Mouse (Mus musculus) gastrocnemius, postnatal 14 days (tissue): Measurements from ENCODE around the gene Pafah1b2. TPM values are rescaled to one million over a fixed set of nuclear protein-coding genes. Genes with fewer than 3 reads are reported as not detected.

ENCODE experiments used
- DNase-seq: peaks from one replicate; pipeline ENCODE4 v3.0.0; 2021; ENCODE audit warnings: mixed read lengths
- intact Hi-C: fragments of 180-260 bp; cut with DNase I; formaldehyde crosslinking; loops from one replicate; pipeline ENCODE4 v1.15.1; 2025; ENCODE audit warnings: low total_unique reads
- long read RNA-seq, 2 experiments: library from polyadenylated mRNA; stranded (forward); transcript quantifications; one replicate each; pipeline ENCODE4 v2.0.0; 2021
- total RNA-seq, 2 experiments: library from RNA; stranded (reverse); gene quantifications; 2 replicates each; pipeline ENCODE4 v1.2.3; 2021

Gene Pafah1b2
- 10 to 100 TPM; 45.7 to 51.0 TPM for total RNA-seq
- long read RNA-seq, experiment 1, full-length matches to known transcripts: 28 of 32 reads
- long read RNA-seq, experiment 1, partial matches to known transcripts: 0 of 32 reads
- long read RNA-seq, experiment 1, other reads (novel, unspliced or antisense): 4 of 32 reads
- long read RNA-seq, experiment 2, full-length matches to known transcripts: 31 of 35 reads
- long read RNA-seq, experiment 2, partial matches to known transcripts: 2 of 35 reads
- long read RNA-seq, experiment 2, other reads (novel, unspliced or antisense): 2 of 35 reads

DNA sequence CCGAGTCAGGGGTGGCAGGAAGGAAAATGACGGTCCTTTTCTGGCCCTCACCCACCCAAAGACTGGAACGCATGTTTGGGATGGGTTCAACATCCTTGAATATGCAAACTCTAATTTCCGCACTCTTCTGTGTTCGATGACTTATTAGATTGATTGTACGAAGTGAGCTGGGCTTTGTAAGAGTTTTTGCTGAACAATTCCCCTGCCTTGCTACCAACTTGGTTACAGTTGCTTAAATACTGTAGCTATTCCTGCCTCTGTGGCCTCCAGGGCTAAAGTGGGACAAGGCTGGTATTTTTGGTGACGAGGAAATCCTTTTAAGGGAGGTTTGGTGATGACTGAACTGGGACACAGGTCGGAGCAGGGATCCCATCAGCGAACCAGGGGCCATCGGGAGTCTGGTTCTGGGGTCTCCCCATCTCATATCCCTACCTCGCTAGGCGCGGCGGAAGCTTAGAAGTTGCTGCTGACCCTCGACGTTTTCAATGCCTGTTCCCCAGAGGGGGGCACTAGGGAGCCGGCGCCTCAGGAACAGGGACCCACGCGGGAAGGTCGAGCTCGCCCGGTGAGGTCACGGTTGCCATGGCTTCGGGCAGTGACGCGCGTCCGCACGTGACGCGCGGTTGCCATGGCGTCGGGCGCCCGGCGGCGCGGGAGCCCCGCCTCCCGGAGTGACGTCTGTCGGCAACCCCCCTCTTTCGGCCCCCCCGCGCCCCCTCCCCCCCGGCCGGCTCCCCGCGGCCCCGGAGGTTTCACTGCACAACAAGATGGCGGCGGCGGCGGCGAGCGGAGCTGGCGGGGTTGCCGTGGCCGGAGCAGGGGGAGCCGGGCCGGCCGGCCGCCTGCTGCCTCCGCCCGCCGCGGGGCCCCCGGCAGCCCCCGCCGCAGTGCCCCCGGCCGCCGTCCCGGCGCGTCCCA, at the start of gene Pafah1b2, which contains the start of gene Sik3:
TSS of gene Pafah1b2 (minus strand) at position 600 of the 918 bp plus-strand sequence.
TSS of gene Sik3 (plus strand) at position 730 of the 918 bp plus-strand sequence.
- intact Hi-C loops: no loop called here

GRCm38 (mm10) chr9:46061696-46062425, 49.4 kb upstream of the Pafah1b2 start:
- DNase-seq: no peak
- intact Hi-C loops: no loop called here

More for the DNA sequence above, at the start of gene Pafah1b2, which contains the start of gene Sik3:
- DNase-seq: peak; percentile 95

GRCm38 (mm10) chr9:46060249-46060648, 47.8 kb upstream of the Pafah1b2 start:
- intact Hi-C loops: no loop called here
- no peak for DNase-seq

DNA sequence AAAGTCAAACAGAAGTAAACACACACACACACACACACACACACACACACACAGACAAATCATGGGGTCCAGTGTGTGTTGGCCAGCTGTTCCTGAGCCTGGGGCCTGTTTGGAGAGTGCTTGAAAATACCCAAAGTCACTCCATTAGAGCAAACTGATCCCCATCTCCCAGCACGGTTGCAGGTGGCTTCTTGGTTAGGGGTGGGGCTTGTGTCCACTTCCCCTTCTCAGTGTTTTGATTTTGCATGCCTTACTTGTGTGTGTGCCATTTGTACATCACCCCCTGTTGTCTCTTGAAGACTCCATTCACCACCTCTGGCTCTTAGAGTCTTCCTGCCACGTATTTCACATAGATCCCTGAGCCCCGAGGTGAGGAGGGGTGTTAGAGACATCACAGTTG, 45.6 kb upstream of the Pafah1b2 start:
- intact Hi-C loops: no loop called here
- no peak for DNase-seq

DNA sequence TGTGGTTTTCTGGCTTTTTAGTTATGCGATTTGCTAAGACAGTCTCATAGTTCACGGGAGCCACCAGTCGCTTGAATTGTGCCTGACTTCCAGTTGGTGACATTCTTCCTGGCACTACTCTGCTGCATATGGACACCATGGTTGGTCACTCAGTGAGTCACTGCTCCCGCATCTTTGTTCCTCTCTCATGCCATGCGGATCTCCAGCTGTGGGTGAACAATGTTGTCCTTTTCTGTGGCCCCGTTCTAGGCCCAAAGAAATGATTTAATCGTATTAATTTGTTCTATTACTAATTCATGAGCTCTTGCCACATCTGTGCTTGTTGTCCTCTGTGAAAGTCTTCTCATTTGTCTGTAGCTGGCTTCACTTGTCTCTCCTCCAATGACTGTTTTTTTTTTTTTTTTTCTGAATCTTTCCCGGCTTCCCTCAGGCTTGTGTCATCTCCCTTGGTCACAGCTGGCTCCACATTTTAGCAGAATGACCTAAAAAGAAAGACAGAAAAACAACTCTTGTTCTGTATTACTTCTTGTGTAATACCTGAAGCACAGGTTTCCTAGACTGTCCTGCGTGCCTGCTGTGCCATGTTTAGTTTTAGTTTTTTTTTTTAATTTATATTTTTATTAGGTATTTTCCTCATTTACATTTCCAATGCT, 40.6 kb upstream of the Pafah1b2 start:
- DNase-seq: no peak
- intact Hi-C loops: no loop called here

DNA sequence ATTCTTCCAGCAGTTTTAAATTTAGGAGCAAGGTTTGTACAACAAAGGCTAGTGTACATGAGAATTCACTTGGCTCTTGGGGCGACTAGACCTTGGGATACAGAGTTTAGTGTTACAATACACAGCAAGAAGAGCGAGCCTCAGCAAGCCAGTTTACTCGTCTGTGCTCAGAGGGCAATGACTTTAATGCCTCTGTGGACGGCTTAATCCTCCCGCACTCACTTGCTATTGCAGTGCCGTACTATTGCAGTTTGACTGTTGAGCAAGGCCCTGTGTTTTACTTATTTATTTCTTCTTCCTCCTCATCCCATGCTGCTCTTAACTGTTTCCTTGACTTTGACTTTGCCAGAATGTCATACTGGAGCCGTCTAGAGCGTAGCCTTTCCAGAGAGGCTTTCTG, 37.7 kb upstream of the Pafah1b2 start:
- DNase-seq: no peak
- intact Hi-C loops: no loop called here

DNA sequence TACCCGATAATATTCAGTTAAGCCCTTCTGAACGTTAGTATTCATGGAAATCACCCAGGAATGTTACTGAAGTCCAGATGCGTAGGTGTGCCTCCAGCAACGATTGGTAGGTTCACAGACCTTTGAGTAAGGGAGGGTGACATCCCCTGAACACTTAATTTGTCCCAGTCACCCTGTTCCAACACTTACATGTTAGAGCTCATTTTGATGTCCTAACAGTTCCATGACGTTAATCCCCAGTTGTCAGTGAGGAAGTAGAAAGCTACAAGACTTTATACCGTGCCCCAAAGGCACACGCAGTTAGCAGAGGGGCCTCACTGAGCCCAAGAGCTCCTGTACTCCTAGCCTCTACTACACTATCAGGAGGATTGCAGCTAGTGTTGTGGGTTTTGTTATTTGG, 37.0 kb upstream of the Pafah1b2 start:
- intact Hi-C loops: no loop called here
- DNase-seq: no peak

GRCm38 (mm10) chr9:46046724-46047517, 34.4 kb upstream of the Pafah1b2 start:
- no peak for DNase-seq
- intact Hi-C loops: no loop called here

- DNase-seq: no peak
- intact Hi-C loops: no loop called here
Observed at GRCm38 (mm10) chr9:46043626-46044025, 31.1 kb upstream of the Pafah1b2 start.

DNA sequence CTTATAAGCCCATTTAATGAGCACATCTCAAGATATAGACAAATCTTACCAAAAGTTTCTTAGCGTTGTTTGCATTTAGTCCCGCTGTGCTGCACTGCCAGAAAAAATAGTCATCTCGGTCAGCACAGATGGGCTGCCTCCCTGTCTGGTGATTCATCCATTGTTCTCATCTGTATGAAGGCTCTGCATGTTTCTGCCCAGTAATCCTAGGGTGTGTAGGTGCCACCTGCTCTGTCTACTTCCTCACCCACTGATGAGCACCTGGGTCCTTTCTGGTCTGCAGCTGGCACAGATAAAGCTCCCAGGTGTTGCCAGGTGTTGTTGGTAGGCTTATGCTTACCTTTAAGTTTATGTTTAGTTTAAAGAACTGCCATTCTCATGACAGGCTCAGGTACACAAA, 29.9 kb upstream of the Pafah1b2 start:
- intact Hi-C loops: no loop called here
- DNase-seq: no peak

DNA sequence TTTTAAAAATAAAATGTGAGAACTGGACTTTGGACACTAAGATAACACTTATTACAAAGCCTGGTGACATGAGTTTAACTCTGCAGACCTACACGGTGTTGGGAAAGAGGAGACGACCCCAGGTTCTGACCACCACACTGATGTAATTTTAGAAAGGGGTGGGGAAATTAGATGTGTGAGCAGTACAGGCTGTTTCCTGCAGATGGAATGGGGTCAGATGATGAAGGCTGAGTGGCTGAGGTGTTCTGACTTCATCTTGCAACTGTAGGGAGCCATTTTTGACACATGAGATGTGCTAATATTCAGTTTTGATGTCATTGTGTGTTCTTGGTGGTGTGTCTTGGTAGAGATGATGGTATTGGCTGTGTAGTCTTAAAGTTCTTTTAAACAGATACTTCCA, 28.7 kb upstream of the Pafah1b2 start:
- intact Hi-C loops: no loop called here

DNA sequence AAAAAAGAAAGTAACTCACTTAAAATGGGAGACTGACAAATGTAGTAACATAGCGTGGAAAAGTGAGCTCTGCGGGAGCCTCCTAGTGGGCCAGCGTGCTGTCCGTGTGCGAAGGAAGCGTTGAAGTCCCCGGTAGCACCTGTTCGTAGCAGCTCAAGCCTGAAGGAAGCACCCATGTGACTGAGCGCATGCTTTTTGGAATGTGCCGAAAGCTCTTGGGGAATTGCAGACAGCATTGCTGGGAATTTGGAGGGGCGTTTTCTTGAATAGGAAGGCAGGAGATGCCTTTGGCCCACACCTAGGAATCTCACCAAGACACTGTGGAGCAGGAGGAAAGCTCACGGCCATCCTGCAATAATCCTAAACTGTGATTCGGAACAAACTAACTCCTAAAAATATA, 26.3 kb upstream of the Pafah1b2 start:
- intact Hi-C loops: no loop called here
- no peak for DNase-seq

More for the DNA sequence above, 28.7 kb upstream of the Pafah1b2 start:
- DNase-seq: no peak

DNA sequence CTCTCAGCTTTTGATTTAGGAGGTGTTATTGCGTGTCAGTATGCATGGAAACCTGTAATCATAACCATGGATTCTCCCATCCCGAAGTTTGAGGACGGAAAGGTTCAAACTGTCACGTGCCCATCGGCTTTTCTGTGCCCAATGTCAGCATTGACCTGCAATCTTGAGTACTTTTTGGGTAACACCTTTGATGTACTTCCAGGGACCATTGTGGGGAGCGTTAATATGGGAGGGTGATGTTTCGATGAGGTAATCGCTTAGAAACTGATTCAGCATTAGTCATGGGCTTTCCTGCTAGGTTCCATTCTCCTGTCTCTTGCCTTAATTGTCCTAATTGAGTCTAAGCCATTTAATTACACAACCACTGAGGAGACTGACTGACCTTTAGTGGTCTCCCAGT, 24.4 kb upstream of the Pafah1b2 start:
- intact Hi-C loops: no loop called here
- DNase-seq: no peak

- intact Hi-C loops: no loop called here
- DNase-seq: no peak
Observed at GRCm38 (mm10) chr9:46035290-46035871, 22.9 kb upstream of the Pafah1b2 start.

GRCm38 (mm10) chr9:46033862-46034261, 21.4 kb upstream of the Pafah1b2 start:
- intact Hi-C loops: no loop called here
- no peak for DNase-seq

DNA sequence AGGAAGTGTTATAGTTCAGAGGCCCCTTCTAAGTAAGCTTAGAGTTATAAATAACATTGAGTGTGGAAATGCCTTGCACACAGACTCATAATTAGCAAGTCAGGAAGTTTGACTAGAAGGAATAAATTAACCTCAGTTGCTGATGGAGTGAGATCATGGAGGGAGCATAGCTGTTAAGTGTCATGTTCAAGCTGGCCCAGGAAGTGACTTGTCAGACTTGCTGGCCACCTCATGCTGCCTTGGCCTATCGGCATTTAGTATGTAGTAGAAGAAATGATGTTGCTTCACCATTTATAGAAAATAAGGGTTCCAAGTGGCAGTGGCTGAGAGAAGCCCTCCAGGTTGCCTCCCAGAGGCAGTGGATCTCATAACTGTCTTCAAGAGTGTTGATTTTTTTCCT, 20.6 kb upstream of the Pafah1b2 start:
- no peak for DNase-seq
- intact Hi-C loops: no loop called here

GRCm38 (mm10) chr9:46032190-46032589, 19.7 kb upstream of the Pafah1b2 start:
- intact Hi-C loops: no loop called here
- peak; percentile 69 for DNase-seq

DNA sequence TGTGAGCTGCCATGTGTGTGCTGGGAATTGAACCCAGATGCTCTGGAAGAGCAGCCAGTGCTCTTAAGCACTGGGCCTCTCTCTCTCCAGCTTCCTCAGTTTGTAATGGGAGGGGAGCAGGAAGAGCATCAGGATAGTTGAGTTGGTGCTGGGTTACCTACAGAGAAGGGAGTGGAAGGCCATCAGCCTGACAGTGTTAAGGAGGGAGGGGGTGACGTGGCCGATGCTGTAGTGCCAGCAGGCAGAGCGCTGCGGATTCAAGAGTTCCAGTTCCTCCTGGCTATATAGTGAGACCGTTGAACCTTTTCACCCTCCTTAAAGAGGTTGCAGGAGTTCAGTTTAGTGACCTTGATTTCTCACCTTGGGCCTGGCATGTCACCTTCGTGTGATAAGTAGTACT, 18.5 kb upstream of the Pafah1b2 start:
- intact Hi-C loops: no loop called here
- DNase-seq: no peak
